Mouse (Mus musculus): ENCODE measurements around the gene Ift22. TPM values are rescaled to one million over a fixed set of nuclear protein-coding genes. Genes with fewer than 3 reads are reported as not detected.

Gene Ift22
- 125 and 132 TPM in 2 replicates for polyA plus RNA-seq (2015; fragmentation: Nextera tagmentation; extraction: Ambion mirVana)

- peak; percentile 96 for ATAC-seq (replicated peaks)
- Histone ChIP-seq H3K36me3 (replicated peaks) (peaks cover 11% of the 10 kb centered on the region; the same call in 1 of the 2 replicates), H3K4me2 (peak within 1 kb of the TSS; percentile 58), H3K27ac (peak within 1 kb of the TSS; percentile 66), H3K4me3 (peak within 1 kb of the TSS; percentile 84), H3K9me3 (no peaks in the 10 kb centered on the region), H3K4me1 (peaks cover 16% of the 10 kb centered on the region), H3K27me3 (replicated peaks) (no peaks in the 10 kb centered on the region), H3K9ac (peak within 1 kb of the TSS; percentile 67)
- 8% methylated on average over 32 of the region's 32 CpGs for WGBS
Measured at GRCm38 (mm10) chr5:136907991-136908857, at the start of gene Ift22. TSS of gene Ift22 (plus strand) at chr5:136908150.

GRCm38 (mm10) chr5:136861191-136861940, 46.6 kb upstream of the Ift22 start:
- Histone ChIP-seq H3K4me2 (peak overlapping the region; percentile 37), H3K27ac (peak overlapping the region; percentile 55; the same call in 1 of the 2 replicates), H3K4me1 (peaks cover 16% of the 10 kb centered on the region), H3K27me3 (replicated peaks) (no peaks in the 10 kb centered on the region), H3K4me3 (no peak overlapping the region), H3K36me3 (replicated peaks) (no peaks in the 10 kb centered on the region), H3K9ac (no peak overlapping the region), H3K9me3 (no peaks in the 10 kb centered on the region)
- no peak for ATAC-seq (replicated peaks)
- WGBS, result 6% methylated on average over 20 of the region's 20 CpGs

GRCm38 (mm10) chr5:136862806-136863205, 45.1 kb upstream of the Ift22 start:
- no peak overlapping the region for H3K4me2 ChIP-seq
- no peak for ATAC-seq (replicated peaks)
- no peak overlapping the region for H3K27ac ChIP-seq
- 53% methylated on average over 4 of the region's 4 CpGs for WGBS
- H3K36me3 ChIP-seq (replicated peaks), result no peaks in the 10 kb centered on the region
- no peak overlapping the region for H3K9ac ChIP-seq
- H3K4me1 ChIP-seq, result peaks cover 16% of the 10 kb centered on the region
- H3K9me3 ChIP-seq, result no peaks in the 10 kb centered on the region
- no peak overlapping the region for H3K4me3 ChIP-seq
- H3K27me3 ChIP-seq (replicated peaks), result no peaks in the 10 kb centered on the region

GRCm38 (mm10) chr5:136863276-136863675, 44.7 kb upstream of the Ift22 start:
- H3K9me3 ChIP-seq, result no peaks in the 10 kb centered on the region
- peaks cover 16% of the 10 kb centered on the region for H3K4me1 ChIP-seq
- ATAC-seq (replicated peaks), result no peak
- H3K36me3 ChIP-seq (replicated peaks), result no peaks in the 10 kb centered on the region
- H3K4me3 ChIP-seq, result no peak overlapping the region
- no peak overlapping the region for H3K4me2 ChIP-seq
- H3K27me3 ChIP-seq (replicated peaks), result no peaks in the 10 kb centered on the region
- no peak overlapping the region for H3K9ac ChIP-seq
- WGBS, result 56% methylated on average over 9 of the region's 9 CpGs
- H3K27ac ChIP-seq, result 0 out of 2 replicates have a peak overlapping the region, but pooled peaks have one; percentile 40

- Histone ChIP-seq H3K4me2 (no peak overlapping the region), H3K4me1 (peaks cover 16% of the 10 kb centered on the region), H3K4me3 (no peak overlapping the region), H3K9ac (no peak overlapping the region), H3K9me3 (no peaks in the 10 kb centered on the region), H3K36me3 (replicated peaks) (no peaks in the 10 kb centered on the region), H3K27me3 (replicated peaks) (no peaks in the 10 kb centered on the region), H3K27ac (0 out of 2 replicates have a peak overlapping the region, but pooled peaks have one; percentile 40)
- 22% methylated on average over 14 of the region's 14 CpGs for WGBS
- ATAC-seq (replicated peaks), result no peak
Measured at GRCm38 (mm10) chr5:136863961-136864674, 43.8 kb upstream of the Ift22 start.

- H3K27me3 ChIP-seq (replicated peaks), result no peaks in the 10 kb centered on the region
- no peaks in the 10 kb centered on the region for H3K36me3 ChIP-seq (replicated peaks)
- no peaks in the 10 kb centered on the region for H3K9me3 ChIP-seq
- H3K27ac ChIP-seq, result no peak overlapping the region
- H3K4me1 ChIP-seq, result peaks cover 8% of the 10 kb centered on the region
- no peak overlapping the region for H3K9ac ChIP-seq
- no peak overlapping the region for H3K4me3 ChIP-seq
- ATAC-seq (replicated peaks), result no peak
- 87% methylated on average over 5 of the region's 5 CpGs for WGBS
- no peak overlapping the region for H3K4me2 ChIP-seq
Measured at GRCm38 (mm10) chr5:136867706-136868105, 40.2 kb upstream of the Ift22 start.

- no peak overlapping the region for H3K4me2 ChIP-seq
- no peak for ATAC-seq (replicated peaks)
- H3K36me3 ChIP-seq (replicated peaks), result no peaks in the 10 kb centered on the region
- no peak overlapping the region for H3K4me3 ChIP-seq
- no peaks in the 10 kb centered on the region for H3K27me3 ChIP-seq (replicated peaks)
- 71% methylated on average over 10 of the region's 10 CpGs for WGBS
- no peaks in the 10 kb centered on the region for H3K9me3 ChIP-seq
- H3K9ac ChIP-seq, result no peak overlapping the region
- no peak overlapping the region for H3K27ac ChIP-seq
- H3K4me1 ChIP-seq, result no peaks in the 10 kb centered on the region
Measured at GRCm38 (mm10) chr5:136869451-136870114, 38.4 kb upstream of the Ift22 start.

- no peaks in the 10 kb centered on the region for H3K27me3 ChIP-seq (replicated peaks)
- 89% methylated on average over 8 of the region's 8 CpGs for WGBS
- H3K27ac ChIP-seq, result no peak overlapping the region
- no peaks in the 10 kb centered on the region for H3K9me3 ChIP-seq
- no peak for ATAC-seq (replicated peaks)
- H3K36me3 ChIP-seq (replicated peaks), result no peaks in the 10 kb centered on the region
- H3K4me2 ChIP-seq, result no peak overlapping the region
- no peak overlapping the region for H3K9ac ChIP-seq
- no peaks in the 10 kb centered on the region for H3K4me1 ChIP-seq
- no peak overlapping the region for H3K4me3 ChIP-seq
Measured at GRCm38 (mm10) chr5:136872417-136872816, 35.5 kb upstream of the Ift22 start.

GRCm38 (mm10) chr5:136874271-136874670, 33.7 kb upstream of the Ift22 start:
- WGBS, result 84% methylated on average over 10 of the region's 10 CpGs
- H3K27ac ChIP-seq, result no peak overlapping the region
- no peak for ATAC-seq (replicated peaks)
- H3K4me2 ChIP-seq, result no peak overlapping the region
- H3K27me3 ChIP-seq (replicated peaks), result no peaks in the 10 kb centered on the region
- H3K9ac ChIP-seq, result no peak overlapping the region
- no peak overlapping the region for H3K4me3 ChIP-seq
- H3K36me3 ChIP-seq (replicated peaks), result no peaks in the 10 kb centered on the region
- H3K9me3 ChIP-seq, result no peaks in the 10 kb centered on the region
- no peaks in the 10 kb centered on the region for H3K4me1 ChIP-seq

- no peak overlapping the region for H3K27ac ChIP-seq
- ATAC-seq (replicated peaks), result no peak
- no peak overlapping the region for H3K4me2 ChIP-seq
- H3K9me3 ChIP-seq, result no peaks in the 10 kb centered on the region
- no peaks in the 10 kb centered on the region for H3K36me3 ChIP-seq (replicated peaks)
- WGBS, result 85% methylated on average over 8 of the region's 8 CpGs
- H3K27me3 ChIP-seq (replicated peaks), result peaks cover 33% of the 10 kb centered on the region
- no peak overlapping the region for H3K4me3 ChIP-seq
- H3K4me1 ChIP-seq, result peaks cover 18% of the 10 kb centered on the region
- H3K9ac ChIP-seq, result no peak overlapping the region
Measured at GRCm38 (mm10) chr5:136880101-136880500, 27.8 kb upstream of the Ift22 start.

GRCm38 (mm10) chr5:136881380-136882009, 26.5 kb upstream of the Ift22 start:
- Histone ChIP-seq H3K9me3 (no peaks in the 10 kb centered on the region), H3K4me3 (peak overlapping the region; percentile 53), H3K4me1 (peaks cover 18% of the 10 kb centered on the region), H3K9ac (peak overlapping the region; percentile 20), H3K36me3 (replicated peaks) (no peaks in the 10 kb centered on the region), H3K4me2 (peak overlapping the region; percentile 63), H3K27me3 (replicated peaks) (peaks cover 33% of the 10 kb centered on the region), H3K27ac (no peak overlapping the region)
- WGBS, result 5% methylated on average over 39 of the region's 39 CpGs
- ATAC-seq (replicated peaks), result no peak; the same call in 1 of the 2 replicates
